Mouse (Mus musculus) R1 (cell line): ENCODE measurements at regions not wholly inside any gene's neighbourhood (a gene's known extent, or its start where the extent isn't known, plus 50 kb on each side); places are given as distances from the start of the nearest gene placed in this dataset.

ENCODE experiments used
- DNase-seq: peaks from one replicate; pipeline ENCODE4 v3.0.0-alpha.2; 2018; ENCODE audit warnings: low read depth, low spot score

- no peak for DNase-seq
Observed at GRCm38 (mm10) chr11:28216316-28216715, 123.4 kb downstream of the Gm6685 start.

GRCm38 (mm10) chr11:28213606-28214005, 126.1 kb downstream of the Gm6685 start:
- no peak for DNase-seq

- no peak for DNase-seq
Observed at GRCm38 (mm10) chr11:28202150-28202549, 137.5 kb downstream of the Gm6685 start.

GRCm38 (mm10) chr11:28188119-28188518, 151.5 kb downstream of the Gm6685 start:
- DNase-seq = no peak

GRCm38 (mm10) chr11:28187441-28187840, 152.2 kb downstream of the Gm6685 start:
- DNase-seq = peak; percentile 80

GRCm38 (mm10) chr11:28171232-28171631, 168.4 kb downstream of the Gm6685 start:
- peak; percentile 93 for DNase-seq

GRCm38 (mm10) chr11:28152456-28152855, 187.2 kb downstream of the Gm6685 start:
- peak; percentile 7 for DNase-seq
